Mouse (Mus musculus) limb, embryonic 13.5 days (tissue): ENCODE data around the gene Tmem88. TPM values are rescaled to one million over a fixed set of nuclear protein-coding genes. Genes with fewer than 3 reads are reported as not detected.

Experiments
- ATAC-seq: fragments of 200-750 bp; cut with Nextera tagmentation; 2 replicates; pipeline ENCODE4 v1.8.0; 2017; ENCODE audit warnings: low read depth, moderate number of reproducible peaks, moderate TSS enrichment; ENCODE audit not compliant: low FRiP score
- H3K27ac ChIP-seq: fragments of 300-500 bp; sonication (generic); 2 replicates; pipeline ENCODE4 v1.5.1; 2015; ENCODE audit warnings: inconsistent platforms, mild to moderate bottlenecking, moderate library complexity
- H3K27me3 ChIP-seq: fragments of 300-500 bp; sonication (generic); 2 replicates; pipeline ENCODE4 v1.6.1; 2015; ENCODE audit warnings: mild to moderate bottlenecking, inconsistent platforms
- H3K36me3 ChIP-seq: fragments of 300-500 bp; sonication (generic); 2 replicates; pipeline ENCODE4 v1.6.1; 2015; ENCODE audit warnings: inconsistent platforms, mild to moderate bottlenecking, moderate library complexity
- H3K4me1 ChIP-seq: fragments of 300-500 bp; sonication (generic); 2 replicates; pipeline ENCODE4 v1.6.1; 2015; ENCODE audit warnings: inconsistent platforms
- H3K4me2 ChIP-seq: fragments of 300-500 bp; sonication (generic); replicated peaks from 2 replicates; pipeline ENCODE4 v1.6.1; 2015; ENCODE audit warnings: inconsistent platforms, mild to moderate bottlenecking, moderate library complexity
- H3K4me3 ChIP-seq: fragments of 300-500 bp; sonication (generic); 2 replicates; pipeline ENCODE4 v1.5.1; 2015; ENCODE audit warnings: moderate library complexity, mild to moderate bottlenecking, inconsistent platforms
- H3K9ac ChIP-seq: fragments of 300-500 bp; sonication (generic); 2 replicates; pipeline ENCODE4 v1.6.1; 2015; ENCODE audit warnings: mild to moderate bottlenecking, inconsistent platforms
- H3K9me3 ChIP-seq: fragments of 300-500 bp; sonication (generic); 2 replicates; pipeline ENCODE4 v1.6.1; 2016; ENCODE audit warnings: inconsistent platforms
- WGBS: fragments of 180-500 bp; shearing (Covaris S2); methylation state at CpG from one replicate; pipeline ENCODE4 v1.1.7; 2015; 5-methylcytosine and 5-hydroxymethylcytosine counted together
- polyA plus RNA-seq: library from polyadenylated mRNA; unstranded; fragments of >200 nt; fragmentation: Nextera tagmentation; extraction: Ambion mirVana; gene quantifications from 2 replicates; pipeline ENCODE4 v1.2.1, GENCODE M21; 2015

Tmem88 gene
- polyA plus RNA-seq, 1 experiment from 2014 or later = 24.0 TPM

DNA sequence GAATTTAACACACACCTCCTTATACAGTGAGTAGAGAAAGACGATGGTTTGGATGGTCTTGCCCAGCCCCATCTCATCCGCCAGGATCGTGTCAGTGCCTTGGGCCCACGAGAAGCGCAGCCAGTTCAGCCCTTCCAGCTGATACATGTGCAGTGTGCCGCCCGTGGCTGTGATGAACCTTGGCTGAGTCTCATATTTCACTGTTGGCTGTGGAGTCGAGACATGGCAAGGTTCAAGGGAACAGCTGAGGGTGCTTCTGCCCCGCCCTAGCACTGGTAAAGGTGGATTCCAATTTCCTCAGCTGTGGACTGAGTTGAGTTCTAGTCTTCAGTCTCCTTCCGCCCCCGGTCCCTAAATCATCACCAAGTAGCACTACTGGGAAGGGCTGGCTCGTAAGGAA is 40.3 kb downstream of the Tmem88 start:
- Histone ChIP-seq H3K9ac (no peak overlapping the region), H3K27me3 (no peaks in the 10 kb centered on the region), H3K4me3 (no peak overlapping the region), H3K36me3 (peaks cover 99% of the 10 kb centered on the region), H3K4me1 (peaks cover 4% of the 10 kb centered on the region), H3K27ac (no peak overlapping the region), H3K9me3 (no peaks in the 10 kb centered on the region), H3K4me2 (no peak overlapping the region)
- ATAC-seq = peak; percentile 26; the same call in 1 of the 2 replicates
- WGBS = 84% methylated on average over 12 of the region's 12 CpGs

DNA sequence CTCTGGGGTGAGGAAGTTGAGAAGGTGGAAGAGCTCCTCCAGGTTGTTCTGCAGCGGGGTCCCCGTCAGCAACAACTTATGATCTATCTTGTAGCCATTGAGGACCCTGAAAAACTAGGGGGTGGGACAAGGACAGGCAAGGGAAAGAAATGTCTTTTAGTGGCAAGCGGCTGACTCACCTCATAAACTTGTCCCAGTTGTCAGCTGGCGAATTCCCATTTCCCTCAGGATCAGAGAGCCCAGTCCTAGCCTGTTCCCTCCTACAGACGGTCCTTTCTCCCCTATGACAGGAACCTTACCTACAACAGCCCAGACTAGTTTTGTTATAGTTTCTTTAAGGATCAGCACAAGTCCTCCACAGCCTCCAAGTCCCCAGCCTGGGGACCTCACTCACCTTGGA is 41.5 kb downstream of the Tmem88 start:
- Histone ChIP-seq H3K4me1 (no peaks in the 10 kb centered on the region), H3K4me3 (no peak overlapping the region), H3K27me3 (no peaks in the 10 kb centered on the region), H3K36me3 (peaks cover 100% of the 10 kb centered on the region), H3K9ac (no peak overlapping the region), H3K9me3 (no peaks in the 10 kb centered on the region), H3K27ac (no peak overlapping the region), H3K4me2 (no peak overlapping the region)
- WGBS = 83% methylated on average over 5 of the region's 5 CpGs
- ATAC-seq = no peak

Other genes starting within 250 kb of the Tmem88 start
- gene Alox12b, start 241.2 kb downstream of the Tmem88 start, polyA plus RNA-seq = 0.22 and 0.25 TPM in 2 replicates
- gene Alox8, start 200.4 kb downstream of the Tmem88 start, polyA plus RNA-seq = 0.08 and 0.09 TPM in 2 replicates
- gene Gucy2e, start 161.2 kb downstream of the Tmem88 start, polyA plus RNA-seq = 0.09 and 0.25 TPM in 2 replicates
- 25.3 and 26.4 TPM in 2 replicates for gene Cntrob, start 74.5 kb downstream of the Tmem88 start, polyA plus RNA-seq
- 153 and 162 TPM in 2 replicates for gene Trappc1, start 74.3 kb downstream of the Tmem88 start, polyA plus RNA-seq
- 2.4 and 2.8 TPM in 2 replicates for gene Kcnab3, start 72.0 kb downstream of the Tmem88 start, polyA plus RNA-seq
- 24.6 and 24.9 TPM in 2 replicates for gene Rnf227, start 57.8 kb downstream of the Tmem88 start, polyA plus RNA-seq
- gene Chd3, start 28.8 kb downstream of the Tmem88 start, polyA plus RNA-seq = 117 and 119 TPM in 2 replicates
- 127 and 137 TPM in 2 replicates for gene Naa38, start 2.7 kb downstream of the Tmem88 start, polyA plus RNA-seq
- 35.6 and 38.1 TPM in 2 replicates for gene Cyb5d1, start 2.6 kb downstream of the Tmem88 start, polyA plus RNA-seq
- gene Kdm6b, start 15.4 kb upstream of the Tmem88 start, polyA plus RNA-seq = 47.3 and 49.3 TPM in 2 replicates
- gene Dnah2, start 150.9 kb upstream of the Tmem88 start, polyA plus RNA-seq = 2.2 and 2.4 TPM in 2 replicates
- 45.8 and 47.6 TPM in 2 replicates for gene Efnb3, start 162.0 kb upstream of the Tmem88 start, polyA plus RNA-seq
- gene Wrap53, start 182.0 kb upstream of the Tmem88 start, polyA plus RNA-seq = 28.3 and 31.0 TPM in 2 replicates
- gene Trp53, start 182.1 kb upstream of the Tmem88 start, polyA plus RNA-seq = 158 and 161 TPM in 2 replicates
- 5.7 and 6.0 TPM in 2 replicates for gene Atp1b2, start 207.7 kb upstream of the Tmem88 start, polyA plus RNA-seq
- 0.22 TPM in 1 of 2 replicates, not detected in the other for gene Shbg, start 219.7 kb upstream of the Tmem88 start, polyA plus RNA-seq
- gene Sat2, start 223.8 kb upstream of the Tmem88 start, polyA plus RNA-seq = 24.1 and 28.0 TPM in 2 replicates
- 37.3 and 38.0 TPM in 2 replicates for gene Fxr2, start 234.8 kb upstream of the Tmem88 start, polyA plus RNA-seq